Mouse (Mus musculus) liver, adult 2 months (tissue): ENCODE measurements at regions not wholly inside any gene's neighbourhood (a gene's known extent, or its start where the extent isn't known, plus 50 kb on each side); places are given as distances from the start of the nearest gene placed in this dataset.

Source experiments
- CTCF ChIP-seq: fragments of 200-500 bp; IDR thresholded peaks from 2 replicates; pipeline ENCODE4 v1.5.1; 2011; ENCODE audit warnings: low read depth, low read length, control low read depth
- POLR2A ChIP-seq: fragments of 200-500 bp; IDR thresholded peaks from 2 replicates; pipeline ENCODE4 v1.6.1; 2011; ENCODE audit warnings: low read length, control low read depth; ENCODE audit not compliant: insufficient read depth; ENCODE audit errors: extremely low read depth

DNA sequence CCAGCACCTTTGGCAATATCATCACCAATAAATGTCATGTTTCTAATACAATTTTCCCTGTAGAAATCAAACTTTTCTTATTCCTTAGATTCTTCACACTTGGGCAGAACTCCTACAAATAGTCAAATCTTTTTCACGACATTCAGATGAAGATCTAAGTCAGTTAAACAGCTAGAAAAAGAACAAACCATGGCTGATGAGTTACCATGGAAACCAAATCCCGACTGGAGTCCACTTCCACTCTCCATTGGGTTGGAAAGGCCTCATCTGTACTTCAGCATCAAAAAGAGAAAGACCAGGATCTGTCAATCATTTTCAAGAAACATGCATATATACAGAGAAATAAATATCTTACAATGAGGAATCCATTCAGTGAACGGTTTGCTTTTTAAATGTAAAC is 307.0 kb upstream of the Lrrn1 start:
- no peak for TF ChIP-seq CTCF
- no peak for TF ChIP-seq POLR2A
